Mouse (Mus musculus) lung, postnatal 0 days (tissue): ENCODE data around the gene Mgll. TPM values are rescaled to one million over a fixed set of nuclear protein-coding genes. Genes with fewer than 3 reads are reported as not detected.

Experiments used
- ATAC-seq: fragments of 200-750 bp; cut with Nextera tagmentation; 2 replicates; pipeline ENCODE4 v1.8.0; 2017; ENCODE audit warnings: moderate library complexity
- DNase-seq: peaks from one replicate; pipeline ENCODE4 v3.0.0-alpha.2; 2016; ENCODE audit warnings: low spot score
- H3K27ac ChIP-seq: fragments of 300-500 bp; sonication (generic); 2 replicates; pipeline ENCODE4 v1.5.1; 2014; ENCODE audit warnings: antibody characterized with exemption, mild to moderate bottlenecking, low read length, mixed read lengths
- H3K27me3 ChIP-seq: fragments of 300-500 bp; sonication (generic); replicated peaks from 2 replicates; pipeline ENCODE4 v1.6.1; 2014; ENCODE audit warnings: low read length, mixed read lengths; ENCODE audit not compliant: insufficient read depth
- H3K36me3 ChIP-seq: fragments of 300-500 bp; sonication (generic); 2 replicates; pipeline ENCODE4 v1.6.1; 2014; ENCODE audit warnings: low read length, mixed read lengths; ENCODE audit not compliant: insufficient read depth
- H3K4me1 ChIP-seq: fragments of 300-500 bp; sonication (generic); 2 replicates; pipeline ENCODE4 v1.6.1; 2014; ENCODE audit warnings: antibody characterized with exemption, low read depth, low read length, mixed read lengths; ENCODE audit not compliant: insufficient read depth
- H3K4me2 ChIP-seq: fragments of 300-500 bp; sonication (generic); replicated peaks from 2 replicates; pipeline ENCODE4 v1.6.1; 2014; ENCODE audit warnings: low read depth, mild to moderate bottlenecking, low read length, moderate library complexity, mixed read lengths
- H3K4me3 ChIP-seq: fragments of 300-500 bp; sonication (generic); 2 replicates; pipeline ENCODE4 v1.5.1; 2014; ENCODE audit warnings: low read depth, low read length
- H3K9ac ChIP-seq: fragments of 300-500 bp; sonication (generic); replicated peaks from 2 replicates; pipeline ENCODE4 v1.6.1; 2014; ENCODE audit warnings: low read depth, mild to moderate bottlenecking
- H3K9me3 ChIP-seq: fragments of 300-500 bp; sonication (generic); 2 replicates; pipeline ENCODE4 v1.6.1; 2016; ENCODE audit warnings: low read length, mixed read lengths
- CTCF ChIP-seq: IDR thresholded peaks from 2 replicates; pipeline ENCODE4 v1.5.1; 2016; ENCODE audit warnings: antibody characterized with exemption, mild to moderate bottlenecking
- EP300 ChIP-seq: IDR thresholded peaks from 2 replicates; pipeline ENCODE4 v1.6.1; 2016; ENCODE audit warnings: antibody characterized with exemption, mild to moderate bottlenecking, control low read depth
- WGBS: fragments of 180-500 bp; shearing (Covaris S2); extraction: QIAGEN DNeasy Blood & Tissue Kit; methylation state at CpG from one replicate; pipeline ENCODE4 v1.1.7; 2014; 5-methylcytosine and 5-hydroxymethylcytosine counted together
- polyA plus RNA-seq: library from polyadenylated mRNA; unstranded; fragments of >200 nt; fragmentation: Nextera tagmentation; extraction: Ambion mirVana; gene quantifications from 2 replicates; pipeline ENCODE4 v1.2.1, GENCODE M21; 2015

Mgll gene
- polyA plus RNA-seq, 1 experiment from 2014 or later, result 123 TPM

- 57% methylated on average over 4 of the region's 4 CpGs for WGBS
Observed at GRCm38 (mm10) chr6:88714200-88714674, 10.0 kb upstream of the Mgll start.

GRCm38 (mm10) chr6:88715378-88715781 lies 8.8 kb upstream of the Mgll start:
- no peak for TF ChIP-seq EP300
- TF ChIP-seq CTCF, result no peak
- H3K27ac ChIP-seq, result no peak overlapping the region
- H3K4me2 ChIP-seq, result no peak overlapping the region
- H3K27me3 ChIP-seq, result no peaks in the 10 kb centered on the region
- 78% methylated on average over 9 of the region's 9 CpGs for WGBS
- no peaks in the 10 kb centered on the region for H3K9me3 ChIP-seq
- ATAC-seq, result no peak
- no peaks in the 10 kb centered on the region for H3K36me3 ChIP-seq
- DNase-seq, result no peak
- no peak overlapping the region for H3K9ac ChIP-seq
- H3K4me3 ChIP-seq, result no peak overlapping the region
- H3K4me1 ChIP-seq, result no peaks in the 10 kb centered on the region

More at GRCm38 (mm10) chr6:88714200-88714674, 10.0 kb upstream of the Mgll start:
- no peak for DNase-seq
- Histone ChIP-seq H3K27me3 (no peaks in the 10 kb centered on the region), H3K4me1 (no peaks in the 10 kb centered on the region), H3K4me2 (no peak overlapping the region), H3K9me3 (no peaks in the 10 kb centered on the region), H3K36me3 (no peaks in the 10 kb centered on the region), H3K9ac (no peak overlapping the region), H3K4me3 (no peak overlapping the region), H3K27ac (no peak overlapping the region)
- TF ChIP-seq EP300 (no peak), CTCF (no peak)
- ATAC-seq, result no peak

GRCm38 (mm10) chr6:88715966-88716365 lies 8.2 kb upstream of the Mgll start:
- 76% methylated on average over 5 of the region's 5 CpGs for WGBS
- TF ChIP-seq CTCF (no peak), EP300 (no peak)
- H3K27me3 ChIP-seq, result no peaks in the 10 kb centered on the region

GRCm38 (mm10) chr6:88717143-88718032 lies 6.8 kb upstream of the Mgll start:
- WGBS, result 62% methylated on average over 6 of the region's 6 CpGs
- H3K36me3 ChIP-seq, result no peaks in the 10 kb centered on the region
- TF ChIP-seq EP300 (peak; percentile 87), CTCF (no peak; the same call in 1 of the 2 replicates)

More at GRCm38 (mm10) chr6:88715966-88716365, 8.2 kb upstream of the Mgll start:
- H3K9ac ChIP-seq, result no peak overlapping the region
- H3K27ac ChIP-seq, result no peak overlapping the region
- ATAC-seq (no peak), DNase-seq (no peak)
- H3K9me3 ChIP-seq, result no peaks in the 10 kb centered on the region
- H3K4me1 ChIP-seq, result no peaks in the 10 kb centered on the region
- no peak overlapping the region for H3K4me2 ChIP-seq
- no peak overlapping the region for H3K4me3 ChIP-seq
- no peaks in the 10 kb centered on the region for H3K36me3 ChIP-seq

GRCm38 (mm10) chr6:88718033-88718725 lies 6.0 kb upstream of the Mgll start:
- Histone ChIP-seq H3K9ac (no peak overlapping the region), H3K4me2 (no peak overlapping the region), H3K27me3 (no peaks in the 10 kb centered on the region), H3K9me3 (no peaks in the 10 kb centered on the region), H3K4me1 (no peaks in the 10 kb centered on the region), H3K27ac (no peak overlapping the region), H3K36me3 (no peaks in the 10 kb centered on the region), H3K4me3 (no peak overlapping the region)
- WGBS, result 91% methylated on average over 7 of the region's 7 CpGs
- ATAC-seq (no peak), DNase-seq (no peak)
- TF ChIP-seq EP300 (no peak), CTCF (no peak)

More at GRCm38 (mm10) chr6:88717143-88718032, 6.8 kb upstream of the Mgll start:
- Histone ChIP-seq H3K9ac (no peak overlapping the region), H3K4me2 (no peak overlapping the region), H3K27ac (no peak overlapping the region), H3K4me1 (no peaks in the 10 kb centered on the region), H3K4me3 (no peak overlapping the region), H3K9me3 (no peaks in the 10 kb centered on the region), H3K27me3 (no peaks in the 10 kb centered on the region)
- DNase-seq, result peak; percentile 32
- peak; percentile 81 for ATAC-seq

GRCm38 (mm10) chr6:88721059-88721458 lies 3.2 kb upstream of the Mgll start:
- WGBS, result 35% methylated on average over 3 of the region's 3 CpGs
- TF ChIP-seq CTCF (no peak), EP300 (peak; percentile 70)
- DNase-seq (no peak), ATAC-seq (no peak)
- Histone ChIP-seq H3K36me3 (no peaks in the 10 kb centered on the region), H3K4me3 (no peak overlapping the region), H3K27me3 (no peaks in the 10 kb centered on the region), H3K9me3 (no peaks in the 10 kb centered on the region), H3K4me2 (no peak overlapping the region), H3K27ac (no peak overlapping the region), H3K4me1 (peaks cover 3% of the 10 kb centered on the region; the same call in 1 of the 2 replicates), H3K9ac (no peak overlapping the region)
